Mouse (Mus musculus) embryonic fibroblast, embryonic 13.5 days (primary cell): ENCODE measurements around the gene Aqp2.

Experiments used
- CTCF ChIP-seq: IDR thresholded peaks from 2 replicates; pipeline ENCODE4 v1.5.1; 2011; ENCODE audit warnings: mild to moderate bottlenecking, control low read depth, low read length, moderate library complexity, borderline replicate concordance; ENCODE audit not compliant: insufficient read depth
- POLR2A ChIP-seq: IDR thresholded peaks from 2 replicates; pipeline ENCODE4 v1.6.1; 2011; ENCODE audit warnings: low read depth, mild to moderate bottlenecking, control low read depth, low read length, moderate library complexity

DNA sequence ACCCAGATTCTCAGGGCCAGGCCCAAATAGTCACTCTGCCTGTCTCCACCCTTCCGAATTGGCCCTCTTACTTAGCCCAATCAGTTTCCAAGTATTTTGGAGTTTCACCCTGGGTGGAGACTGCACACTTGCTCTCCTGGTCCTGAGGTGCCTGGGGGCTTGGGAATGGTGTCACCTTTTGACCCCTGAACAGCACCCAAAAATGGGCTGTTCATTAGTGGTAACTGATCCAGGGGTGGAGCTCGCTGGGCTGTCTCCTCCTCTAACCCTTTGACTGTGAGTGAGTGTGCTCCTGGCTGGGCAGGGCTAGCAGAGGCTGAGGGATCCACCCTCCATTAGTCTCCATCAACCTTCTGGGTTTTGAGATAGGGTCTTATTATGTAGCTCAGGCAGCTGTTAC is 29.0 kb upstream of the Aqp2 start:
- no peak for TF ChIP-seq POLR2A
- no peak for TF ChIP-seq CTCF
